Mouse (Mus musculus) subcutaneous adipose tissue, adult 2 months (tissue): ENCODE measurements around the gene Tax1bp3. TPM values are rescaled to one million over a fixed set of nuclear protein-coding genes. Genes with fewer than 3 reads are reported as not detected.

Source experiments
- polyA plus RNA-seq: library from polyadenylated mRNA; depleted of rRNA; stranded (reverse); fragments of >200 nt; gene quantifications from 2 replicates; pipeline ENCODE4 v1.2.3, GENCODE M21; 2012; ENCODE audit warnings: low replicate concordance; rRNA removed

The Tax1bp3 gene
- 127 and 170 TPM in 2 replicates for polyA plus RNA-seq

DNA sequence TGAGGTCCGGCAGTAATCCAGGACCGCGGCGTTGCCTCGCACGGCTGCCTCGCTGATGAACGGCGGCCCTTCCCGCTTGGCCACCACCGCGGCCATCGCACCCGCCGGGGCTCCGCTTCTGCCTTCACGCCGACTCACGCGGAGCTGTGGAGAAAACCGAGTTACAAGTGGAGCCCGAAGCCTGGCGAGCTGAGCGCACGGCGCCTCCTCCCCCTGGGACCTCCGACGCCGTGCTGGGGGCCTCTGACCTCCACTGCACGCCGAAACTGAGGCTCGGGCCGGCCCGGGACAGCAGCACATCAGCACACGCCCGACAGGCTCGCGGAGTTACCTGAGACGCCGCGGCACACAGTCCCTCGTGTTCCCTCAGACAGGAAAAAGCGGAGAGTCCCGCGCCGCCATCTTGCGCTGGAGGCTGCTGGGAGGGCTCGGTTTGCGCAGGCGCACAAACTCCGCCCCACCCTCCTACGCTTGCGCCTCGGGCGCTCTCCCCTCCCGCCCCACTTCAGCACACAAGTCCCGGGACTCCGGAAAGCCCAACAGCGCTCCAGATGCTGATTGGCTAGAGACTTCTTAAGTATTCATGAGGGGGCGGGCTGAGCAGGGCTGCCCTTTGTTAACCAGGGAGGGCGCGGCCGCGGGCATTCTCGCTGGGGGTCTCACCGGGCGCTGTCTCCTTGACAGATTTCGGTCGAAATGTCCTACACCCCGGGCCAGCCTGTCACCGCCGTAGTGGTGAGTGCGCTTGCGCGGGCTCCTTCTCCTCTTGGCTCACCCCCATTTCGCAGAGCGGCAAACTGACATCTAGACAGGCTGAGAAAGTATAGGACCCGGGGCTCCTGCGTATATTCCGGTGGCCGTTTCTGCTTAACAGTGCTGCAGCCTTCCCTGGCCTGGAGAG lies at the start of gene Tax1bp3, which contains the start of gene Emc6:
Gene Tax1bp3 (plus strand): TSS at position 476 of the 901 bp plus-strand sequence.
Gene Emc6 (minus strand): TSS at position 430 of the 901 bp plus-strand sequence.

DNA sequence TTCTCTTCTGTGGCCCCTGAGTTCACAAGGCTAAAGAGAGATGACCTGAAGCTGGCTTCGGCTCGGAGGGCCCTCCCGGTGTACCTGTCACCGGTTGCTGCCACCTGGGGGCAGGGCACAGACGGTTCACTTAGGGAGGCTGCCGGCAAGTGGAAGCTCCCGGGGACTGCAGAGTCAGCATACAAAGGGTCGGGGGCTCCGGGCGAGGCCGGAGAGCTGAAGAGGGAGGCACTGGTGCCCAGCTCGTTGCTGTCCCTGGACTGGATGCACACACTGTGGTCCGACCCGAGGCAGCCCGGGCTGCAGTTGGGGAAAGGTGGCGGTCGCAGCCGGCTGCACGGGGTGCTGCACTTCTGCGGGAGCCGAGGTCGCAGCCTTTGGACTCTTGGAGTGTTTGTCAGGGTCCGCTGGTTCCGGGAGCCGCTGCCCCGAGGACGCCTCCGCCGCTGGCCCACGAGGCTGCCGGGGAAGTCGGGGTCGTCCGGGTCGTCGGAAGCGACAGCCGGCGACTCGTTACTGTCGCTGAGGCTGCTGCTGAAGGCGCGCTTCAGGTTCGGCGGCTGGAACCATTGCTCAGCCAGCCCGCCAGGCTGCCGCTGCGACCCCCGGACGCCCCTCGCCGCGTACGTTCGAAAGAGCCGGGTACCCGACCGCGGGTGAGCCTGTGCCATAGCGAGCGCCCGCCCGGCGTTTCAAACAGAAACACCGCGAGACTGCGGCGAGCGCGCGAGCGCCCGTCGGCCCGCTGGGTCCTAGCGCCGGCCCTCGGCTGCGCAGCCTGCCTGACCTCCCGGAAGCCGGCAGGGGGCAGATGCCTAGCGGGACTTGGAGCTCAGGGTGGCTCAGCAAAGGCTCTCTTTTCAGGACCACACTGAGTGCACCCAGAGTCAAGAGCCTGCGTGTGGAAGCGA lies 39.0 kb upstream of the Tax1bp3 start, which contains the start of gene Haspin:
Gene Haspin (minus strand): TSS at position 704 of the 911 bp plus-strand sequence.

DNA sequence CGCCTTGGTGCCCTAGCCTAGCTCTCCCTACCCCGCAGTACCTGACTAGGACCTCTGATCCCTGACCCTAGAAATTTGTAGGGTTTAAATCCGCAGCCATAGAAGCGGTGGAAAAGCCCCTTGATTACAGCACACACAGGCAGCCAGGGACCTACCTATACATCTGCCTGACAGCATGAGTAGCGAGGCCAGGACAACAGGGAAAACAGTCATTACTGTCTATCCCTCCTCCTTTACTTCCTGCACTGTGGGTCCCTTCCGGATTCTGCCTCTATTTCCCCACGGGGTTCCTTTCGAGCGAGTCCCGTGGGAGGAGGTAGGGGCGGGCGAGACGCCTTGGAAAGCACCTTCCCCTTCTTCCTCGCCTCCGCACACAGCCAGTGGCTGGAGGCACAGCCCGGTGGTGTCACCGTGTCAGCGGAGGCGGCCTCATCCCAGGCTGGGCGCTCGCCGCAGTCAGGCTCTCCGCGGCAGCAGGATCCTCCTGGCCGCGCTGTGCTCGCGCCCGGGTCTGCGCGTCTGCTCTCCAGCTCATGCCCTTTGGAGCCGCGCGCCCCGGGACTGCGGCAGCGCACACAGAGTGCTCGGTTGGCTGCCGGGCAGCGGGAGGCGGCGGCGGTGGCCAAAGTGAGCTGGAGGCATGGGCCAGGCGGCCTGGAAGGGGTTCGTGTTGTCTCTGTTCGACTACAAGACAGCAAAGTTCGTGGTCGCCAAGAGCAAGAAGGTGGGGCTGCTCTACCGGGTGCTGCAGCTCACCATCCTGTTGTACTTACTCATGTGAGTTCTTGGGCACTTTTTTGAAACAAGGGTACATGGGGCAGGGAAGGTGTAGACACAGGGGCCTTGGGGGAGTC lies 16.7 kb upstream of the Tax1bp3 start, which contains the start of gene P2rx5:
Gene P2rx5 (plus strand): TSS at position 465 of the 854 bp plus-strand sequence.

DNA sequence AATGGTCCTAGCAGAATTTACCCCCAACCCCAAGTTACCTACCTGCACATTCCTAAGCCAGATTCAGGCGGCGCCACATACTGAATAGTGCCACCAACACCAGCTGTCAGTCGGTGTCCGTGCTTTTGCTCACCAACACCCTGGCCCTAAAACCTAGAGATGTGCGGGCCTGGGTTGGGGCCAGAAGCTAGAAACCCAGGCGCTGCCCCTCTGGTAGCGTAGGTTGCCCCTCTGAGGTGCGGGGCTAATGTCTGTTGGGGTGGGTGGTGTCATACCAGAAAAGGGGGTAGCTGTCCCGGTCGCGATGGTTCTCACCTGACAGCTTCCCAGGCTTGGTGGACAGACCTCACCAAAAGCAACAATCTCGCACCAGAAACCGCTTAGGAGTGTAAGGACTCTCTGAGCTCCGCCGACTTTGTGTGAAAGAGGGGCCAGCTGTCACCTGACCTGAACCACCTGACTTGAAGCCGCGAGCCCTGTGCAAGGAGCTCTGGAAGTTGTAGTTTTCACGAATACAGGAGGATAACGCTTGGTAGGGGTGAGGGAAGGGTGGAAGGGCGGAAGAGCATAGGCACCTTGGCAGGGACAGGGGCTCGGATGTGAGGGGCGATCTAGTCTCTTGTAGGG lies 21.8 kb downstream of the Tax1bp3 start, which contains the start of gene Ctns:
Gene Ctns (minus strand): TSS at position 440 of the 627 bp plus-strand sequence.

DNA sequence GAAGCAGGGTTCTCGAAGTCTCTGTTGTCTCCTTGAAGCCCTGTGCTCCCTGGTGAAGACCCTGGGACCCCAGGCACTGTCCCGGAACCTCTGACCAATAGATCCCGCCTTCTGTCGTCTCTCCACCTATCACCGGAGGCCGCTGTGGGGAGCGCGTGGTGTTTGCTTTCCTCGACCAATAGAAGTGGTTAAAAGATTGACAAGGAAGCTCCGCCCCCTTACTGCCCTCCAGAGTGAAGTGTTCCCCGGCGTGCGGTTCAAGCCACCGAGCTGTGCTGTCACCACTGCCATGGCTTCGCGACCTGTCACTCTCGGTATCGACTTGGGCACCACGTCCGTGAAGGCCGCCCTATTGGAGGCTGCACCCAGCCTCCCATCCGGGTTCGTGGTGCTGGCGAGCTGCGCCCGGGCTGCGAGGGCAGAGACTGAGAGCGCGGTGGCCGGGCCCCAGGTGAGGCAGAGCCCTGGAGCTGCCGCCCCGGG lies 22.4 kb downstream of the Tax1bp3 start, which contains the start of gene Shpk:
Gene Shpk (plus strand): TSS at position 231 of the 483 bp plus-strand sequence.

Other genes starting within 250 kb of the Tax1bp3 start
- 54.4 and 78.2 TPM in 2 replicates for gene Atp2a3, start 215.9 kb upstream of the Tax1bp3 start, polyA plus RNA-seq
- gene P2rx1, start 178.0 kb upstream of the Tax1bp3 start, polyA plus RNA-seq, result 5.5 and 6.8 TPM in 2 replicates
- 3.4 and 9.3 TPM in 2 replicates for gene Camkk1, start 158.1 kb upstream of the Tax1bp3 start, polyA plus RNA-seq
- 2.3 and 4.2 TPM in 2 replicates for gene Ncbp3, start 129.3 kb upstream of the Tax1bp3 start, polyA plus RNA-seq
- 2.6 and 2.8 TPM in 2 replicates for gene Itgae, start 86.5 kb upstream of the Tax1bp3 start, polyA plus RNA-seq
- 0.26 and 1.9 TPM in 2 replicates for gene Haspin, start 38.8 kb upstream of the Tax1bp3 start, polyA plus RNA-seq
- gene P2rx5, start 16.7 kb upstream of the Tax1bp3 start, polyA plus RNA-seq, result 5.5 and 9.3 TPM in 2 replicates
- gene Emc6, start within 50 bp of the Tax1bp3 start, polyA plus RNA-seq, result 74.8 and 94.3 TPM in 2 replicates
- gene Ctns, start 22.0 kb downstream of the Tax1bp3 start, polyA plus RNA-seq, result 22.1 and 23.4 TPM in 2 replicates
- 9.3 and 15.2 TPM in 2 replicates for gene Shpk, start 22.4 kb downstream of the Tax1bp3 start, polyA plus RNA-seq
- 2.9 and 6.3 TPM in 2 replicates for gene Trpv1, start 57.2 kb downstream of the Tax1bp3 start, polyA plus RNA-seq
- 0.21 and 0.26 TPM in 2 replicates for gene Trpv3, start 90.3 kb downstream of the Tax1bp3 start, polyA plus RNA-seq
- 11.1 and 23.5 TPM in 2 replicates for gene Aspa, start 152.5 kb downstream of the Tax1bp3 start, polyA plus RNA-seq
- 0.06 TPM in 1 of 2 replicates, not detected in the other for gene Gm49340, start 152.7 kb downstream of the Tax1bp3 start, polyA plus RNA-seq
- 0.33 and 0.34 TPM in 2 replicates for gene Spata22, start 152.7 kb downstream of the Tax1bp3 start, polyA plus RNA-seq
- 0.46 and 0.77 TPM in 2 replicates for gene Olfr20, start 173.7 kb downstream of the Tax1bp3 start, polyA plus RNA-seq
- gene Olfr376, start 194.2 kb downstream of the Tax1bp3 start, polyA plus RNA-seq, result not detected in 2 replicates
- gene Olfr1, start 222.5 kb downstream of the Tax1bp3 start, polyA plus RNA-seq, result not detected in 2 replicates